Mouse (Mus musculus) monocyte, adult 5-6 weeks (primary cell): ENCODE data around the gene Tas2r114. TPM values are rescaled to one million over a fixed set of nuclear protein-coding genes. Genes with fewer than 3 reads are reported as not detected.

Experiments
- ATAC-seq: fragments of 153-309, 156-312 bp; replicated peaks from 2 replicates; pipeline ENCODE4 v1.8.0; 2017; ENCODE audit warnings: mild to moderate bottlenecking; ENCODE audit not compliant: low TSS enrichment, insufficient number of reproducible peaks, severe bottlenecking, poor library complexity, low FRiP score
- total RNA-seq: library from RNA; stranded (forward); fragments of 200-1000, 200-491, 200-594 nt; gene quantifications from 3 replicates; pipeline ENCODE4 v1.2.3, GENCODE M21; 2017

Tas2r114 gene
- total RNA-seq: not detected in 3 replicates

- ATAC-seq: no peak
Measured at GRCm38 (mm10) chr6:131689963-131690362, at the start of gene Tas2r114. Gene Tas2r114 (minus strand): TSS chr6:131690063.

- no peak for ATAC-seq
Measured at GRCm38 (mm10) chr6:131712803-131713202, 22.9 kb upstream of the Tas2r114 start.

- no peak for ATAC-seq
Measured at GRCm38 (mm10) chr6:131687395-131687794, 2.5 kb downstream of the Tas2r114 start, which contains the start of gene Tas2r105. Gene Tas2r105 (minus strand): TSS chr6:131687495.

GRCm38 (mm10) chr6:131685644-131686043 is 4.2 kb downstream of the Tas2r114 start, which contains the start of gene Tas2r104:
Gene Tas2r104 (minus strand): TSS chr6:131685744.
- no peak for ATAC-seq

- no peak for ATAC-seq
Measured at GRCm38 (mm10) chr6:131678786-131679185, 11.1 kb downstream of the Tas2r114 start, which contains the start of gene Tas2r106. Gene Tas2r106 (minus strand): TSS chr6:131678886.

GRCm38 (mm10) chr6:131660049-131660448 is 29.8 kb downstream of the Tas2r114 start, which contains the start of gene Tas2r107:
Gene Tas2r107 (minus strand): TSS chr6:131660149.
- no peak for ATAC-seq

Other genes starting within 250 kb of the Tas2r114 start
- not detected in 3 replicates for gene 5430401F13Rik, start 203.7 kb downstream of the Tas2r114 start, total RNA-seq
- not detected in 3 replicates for gene Gm6619, start 203.7 kb downstream of the Tas2r114 start, total RNA-seq
- not detected in 3 replicates for gene Tas2r130, start 59.2 kb downstream of the Tas2r114 start, total RNA-seq
- gene Tas2r107, start 29.9 kb downstream of the Tas2r114 start, total RNA-seq: not detected in 3 replicates
- not detected in 3 replicates for gene Tas2r106, start 11.2 kb downstream of the Tas2r114 start, total RNA-seq
- gene Tas2r104, start 4.3 kb downstream of the Tas2r114 start, total RNA-seq: not detected in 3 replicates
- gene Tas2r105, start 2.6 kb downstream of the Tas2r114 start, total RNA-seq: not detected in 3 replicates